Mouse (Mus musculus) heart, embryonic 13.5 days (tissue): ENCODE data around the gene Aldh3b1. TPM values are rescaled to one million over a fixed set of nuclear protein-coding genes. Genes with fewer than 3 reads are reported as not detected.

ENCODE experiments used
- ATAC-seq: fragments of 200-750 bp; cut with Nextera tagmentation; 2 replicates; pipeline ENCODE4 v1.8.0; 2017; ENCODE audit warnings: moderate TSS enrichment; ENCODE audit not compliant: insufficient number of reproducible peaks, low FRiP score, low TSS enrichment; ENCODE audit errors: extremely low read depth
- H3K27ac ChIP-seq: fragments of 300-500 bp; sonication (generic); replicated peaks from 2 replicates; pipeline ENCODE4 v1.5.1; 2015; ENCODE audit warnings: moderate library complexity, mild to moderate bottlenecking, inconsistent platforms
- H3K27me3 ChIP-seq: fragments of 300-500 bp; sonication (generic); replicated peaks from 2 replicates; pipeline ENCODE4 v1.6.1; 2015; ENCODE audit warnings: mild to moderate bottlenecking, inconsistent platforms
- H3K36me3 ChIP-seq: fragments of 300-500 bp; sonication (generic); 2 replicates; pipeline ENCODE4 v1.6.1; 2015; ENCODE audit warnings: mild to moderate bottlenecking, inconsistent platforms
- H3K4me1 ChIP-seq: fragments of 300-500 bp; sonication (generic); 2 replicates; pipeline ENCODE4 v1.6.1; 2015; ENCODE audit warnings: inconsistent platforms
- H3K4me2 ChIP-seq: fragments of 300-500 bp; sonication (generic); 2 replicates; pipeline ENCODE4 v1.6.1; 2015; ENCODE audit warnings: inconsistent platforms, mild to moderate bottlenecking, moderate library complexity
- H3K4me3 ChIP-seq: fragments of 300-500 bp; sonication (generic); 2 replicates; pipeline ENCODE4 v1.5.1; 2015; ENCODE audit warnings: moderate library complexity, mild to moderate bottlenecking, inconsistent platforms
- H3K9ac ChIP-seq: fragments of 300-500 bp; sonication (generic); 2 replicates; pipeline ENCODE4 v1.6.1; 2015; ENCODE audit warnings: inconsistent platforms, mild to moderate bottlenecking, moderate library complexity
- H3K9me3 ChIP-seq: fragments of 300-500 bp; sonication (generic); 2 replicates; pipeline ENCODE4 v1.6.1; 2016; ENCODE audit warnings: inconsistent platforms
- WGBS: fragments of 180-500 bp; shearing (Covaris S2); methylation state at CpG from one replicate; pipeline ENCODE4 v1.1.7; 2015; ENCODE audit warnings: mixed read lengths; 5-methylcytosine and 5-hydroxymethylcytosine counted together
- polyA plus RNA-seq: library from polyadenylated mRNA; unstranded; fragments of >200 nt; fragmentation: Nextera tagmentation; extraction: Ambion mirVana; gene quantifications from 2 replicates; pipeline ENCODE4 v1.2.1, GENCODE M21; 2015

Gene Aldh3b1
- polyA plus RNA-seq, 1 experiment from 2014 or later = 2.2 TPM

GRCm38 (mm10) chr19:3925859-3926258 is 3.7 kb downstream of the Aldh3b1 start:
- 77% methylated on average over 6 of the region's 6 CpGs for WGBS
- ATAC-seq = no peak
- H3K9ac ChIP-seq = no peak overlapping the region
- H3K27ac ChIP-seq = no peak overlapping the region
- H3K4me2 ChIP-seq = no peak overlapping the region
- no peaks in the 10 kb centered on the region for H3K36me3 ChIP-seq
- H3K27me3 ChIP-seq = no peaks in the 10 kb centered on the region
- no peak overlapping the region for H3K4me3 ChIP-seq
- H3K4me1 ChIP-seq = peaks cover 42% of the 10 kb centered on the region
- H3K9me3 ChIP-seq = no peaks in the 10 kb centered on the region

DNA sequence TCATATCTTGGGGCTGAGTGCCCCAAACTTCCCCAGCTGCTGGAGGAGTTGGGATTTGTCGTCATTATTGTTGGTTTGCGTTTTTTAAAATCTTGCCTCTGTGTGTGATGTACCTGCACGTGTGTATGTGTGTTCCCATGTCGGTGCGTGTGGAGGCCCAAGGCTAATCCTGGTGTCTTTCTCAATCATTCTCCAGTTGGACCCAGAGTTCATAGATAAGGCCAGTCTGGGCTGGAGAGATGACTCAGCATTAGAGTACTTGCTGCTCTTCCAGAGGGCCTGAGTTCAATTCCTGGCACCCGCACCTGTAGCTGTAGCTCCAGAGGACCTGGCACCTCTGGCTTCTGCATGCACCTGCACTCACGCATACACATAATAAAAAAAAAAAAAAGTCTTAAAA is 4.7 kb downstream of the Aldh3b1 start:
- Histone ChIP-seq H3K4me1 (peaks cover 32% of the 10 kb centered on the region), H3K4me2 (no peak overlapping the region), H3K27me3 (no peaks in the 10 kb centered on the region), H3K9ac (no peak overlapping the region), H3K27ac (no peak overlapping the region), H3K4me3 (no peak overlapping the region), H3K36me3 (no peaks in the 10 kb centered on the region), H3K9me3 (no peaks in the 10 kb centered on the region)
- 91% methylated on average over 7 of the region's 7 CpGs for WGBS
- no peak for ATAC-seq

- H3K27ac ChIP-seq = no peak overlapping the region
- no peak for ATAC-seq
- peaks cover 32% of the 10 kb centered on the region for H3K4me1 ChIP-seq
- 69% methylated on average over 8 of the region's 8 CpGs for WGBS
- no peaks in the 10 kb centered on the region for H3K27me3 ChIP-seq
- no peaks in the 10 kb centered on the region for H3K36me3 ChIP-seq
- H3K9me3 ChIP-seq = no peaks in the 10 kb centered on the region
- H3K9ac ChIP-seq = no peak overlapping the region; the same call in 1 of the 2 replicates
- H3K4me3 ChIP-seq = no peak overlapping the region
- no peak overlapping the region for H3K4me2 ChIP-seq
Measured at GRCm38 (mm10) chr19:3924190-3924589, 5.4 kb downstream of the Aldh3b1 start.

DNA sequence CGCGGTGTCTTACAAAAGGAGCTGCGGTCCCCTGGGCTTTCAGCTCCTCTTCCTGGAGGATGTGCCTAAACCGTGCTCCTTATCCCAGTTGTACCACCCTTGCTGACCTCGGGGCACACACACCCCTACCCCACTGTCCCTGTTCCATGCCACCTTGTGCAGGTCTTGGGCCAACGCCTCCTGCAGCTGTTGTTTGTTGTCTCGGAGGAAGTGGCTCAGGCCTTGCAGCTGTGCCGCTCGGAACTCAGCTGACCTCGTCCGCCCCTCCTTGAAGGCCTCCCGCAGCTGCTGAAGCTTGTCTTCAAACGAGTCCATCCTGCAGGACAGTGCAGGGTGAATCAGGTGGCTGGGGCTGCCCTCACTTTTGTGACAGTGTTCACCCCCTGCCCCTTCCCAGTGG is 6.0 kb downstream of the Aldh3b1 start:
- 61% methylated on average over 13 of the region's 13 CpGs for WGBS
- Histone ChIP-seq H3K27ac (peak overlapping the region; percentile 39; the same call in 1 of the 2 replicates), H3K9me3 (no peaks in the 10 kb centered on the region), H3K4me3 (no peak overlapping the region), H3K9ac (no peak overlapping the region), H3K36me3 (no peaks in the 10 kb centered on the region), H3K4me1 (peaks cover 27% of the 10 kb centered on the region), H3K27me3 (no peaks in the 10 kb centered on the region), H3K4me2 (no peak overlapping the region)
- no peak for ATAC-seq

- Histone ChIP-seq H3K4me1 (peaks cover 27% of the 10 kb centered on the region), H3K9ac (no peak overlapping the region), H3K27me3 (no peaks in the 10 kb centered on the region), H3K9me3 (no peaks in the 10 kb centered on the region), H3K36me3 (no peaks in the 10 kb centered on the region), H3K4me2 (no peak overlapping the region), H3K4me3 (no peak overlapping the region), H3K27ac (peak overlapping the region; percentile 39; the same call in 1 of the 2 replicates)
- WGBS = 53% methylated on average over 10 of the region's 10 CpGs
- ATAC-seq = no peak
Measured at GRCm38 (mm10) chr19:3922661-3923371, 6.8 kb downstream of the Aldh3b1 start.

GRCm38 (mm10) chr19:3919928-3920327 is 9.7 kb downstream of the Aldh3b1 start:
- Histone ChIP-seq H3K9ac (no peak overlapping the region), H3K9me3 (no peaks in the 10 kb centered on the region), H3K27me3 (no peaks in the 10 kb centered on the region), H3K4me3 (no peak overlapping the region), H3K36me3 (no peaks in the 10 kb centered on the region), H3K4me2 (no peak overlapping the region), H3K4me1 (peaks cover 18% of the 10 kb centered on the region), H3K27ac (no peak overlapping the region)
- ATAC-seq = no peak

- H3K9me3 ChIP-seq = no peaks in the 10 kb centered on the region
- no peaks in the 10 kb centered on the region for H3K27me3 ChIP-seq
- H3K4me3 ChIP-seq = no peak overlapping the region
- no peak for ATAC-seq
- H3K4me1 ChIP-seq = peaks cover 23% of the 10 kb centered on the region
- no peaks in the 10 kb centered on the region for H3K36me3 ChIP-seq
- H3K27ac ChIP-seq = no peak overlapping the region
- no peak overlapping the region for H3K4me2 ChIP-seq
- WGBS = 69% methylated on average over 11 of the region's 11 CpGs
- H3K9ac ChIP-seq = no peak overlapping the region
Measured at GRCm38 (mm10) chr19:3916727-3917126, 12.9 kb downstream of the Aldh3b1 start.

DNA sequence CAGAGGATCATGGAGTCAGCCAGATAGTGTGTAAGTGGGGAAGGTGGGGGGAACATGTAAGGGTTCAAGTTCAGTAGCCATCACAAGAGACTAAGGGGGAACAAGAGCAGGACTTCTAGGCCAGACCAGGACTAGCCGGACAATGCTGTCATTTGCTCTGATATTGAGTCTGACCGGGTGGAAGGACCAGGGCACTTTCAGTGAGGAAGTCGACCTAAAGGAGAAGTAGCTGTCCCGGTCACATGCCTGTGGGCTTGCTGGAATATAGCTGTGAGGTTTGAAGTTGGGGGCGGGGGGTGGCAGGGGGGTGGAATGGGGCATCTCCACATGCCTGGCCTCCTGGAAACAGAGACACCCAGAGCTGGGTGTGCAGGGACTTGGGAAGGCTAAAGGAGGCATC is 15.1 kb downstream of the Aldh3b1 start:
- Histone ChIP-seq H3K27me3 (no peaks in the 10 kb centered on the region), H3K4me3 (no peak overlapping the region), H3K4me2 (no peak overlapping the region), H3K9ac (no peak overlapping the region), H3K4me1 (peaks cover 26% of the 10 kb centered on the region), H3K27ac (no peak overlapping the region), H3K9me3 (no peaks in the 10 kb centered on the region), H3K36me3 (peaks cover 19% of the 10 kb centered on the region)
- WGBS = 78% methylated on average over 5 of the region's 5 CpGs
- no peak for ATAC-seq

DNA sequence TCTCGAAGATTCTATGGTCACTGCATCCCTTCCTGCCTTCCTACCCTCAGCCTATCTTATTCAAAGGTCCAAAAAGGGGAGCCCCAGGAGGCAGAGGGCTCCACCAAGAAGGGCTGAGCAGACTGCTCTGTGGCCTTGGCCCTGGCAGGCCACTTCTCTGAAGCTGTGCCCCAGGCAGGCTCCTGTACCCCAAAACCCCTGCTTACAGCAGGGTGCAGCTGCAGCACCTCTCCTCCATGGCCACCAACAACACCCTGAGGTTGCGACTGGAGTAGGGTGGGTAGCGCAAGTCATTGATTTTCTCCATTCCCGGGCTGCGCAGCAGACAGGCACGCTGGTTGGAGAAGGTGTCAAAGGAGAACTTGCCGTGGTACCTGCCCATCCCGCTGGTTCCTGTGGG is 15.9 kb downstream of the Aldh3b1 start:
- ATAC-seq = no peak
- Histone ChIP-seq H3K27ac (peak overlapping the region; percentile 75), H3K9me3 (no peaks in the 10 kb centered on the region), H3K4me1 (peaks cover 21% of the 10 kb centered on the region), H3K4me2 (peak overlapping the region; percentile 79), H3K9ac (peak overlapping the region; percentile 72), H3K36me3 (peaks cover 27% of the 10 kb centered on the region), H3K4me3 (peak overlapping the region; percentile 86), H3K27me3 (no peaks in the 10 kb centered on the region)
- WGBS = 83% methylated on average over 8 of the region's 8 CpGs

GRCm38 (mm10) chr19:3912337-3913204 is 17.0 kb downstream of the Aldh3b1 start, which contains the start of gene Ndufs8:
TSS of gene Ndufs8 (minus strand) at chr19:3912774.
- Histone ChIP-seq H3K9ac (peak within 1 kb of the TSS; percentile 86), H3K4me1 (peaks cover 24% of the 10 kb centered on the region), H3K9me3 (no peaks in the 10 kb centered on the region), H3K4me2 (peak within 1 kb of the TSS; percentile 79), H3K4me3 (peak within 1 kb of the TSS; percentile 86), H3K27ac (peak within 1 kb of the TSS; percentile 84), H3K27me3 (no peaks in the 10 kb centered on the region), H3K36me3 (peaks cover 35% of the 10 kb centered on the region)
- WGBS = under 1% methylated on average over 43 of the region's 43 CpGs
- ATAC-seq = peak; percentile 96

- no peaks in the 10 kb centered on the region for H3K9me3 ChIP-seq
- ATAC-seq = no peak
- peaks cover 44% of the 10 kb centered on the region for H3K4me1 ChIP-seq
- H3K9ac ChIP-seq = no peak overlapping the region
- no peaks in the 10 kb centered on the region for H3K27me3 ChIP-seq
- H3K4me3 ChIP-seq = no peak overlapping the region
- 79% methylated on average over 5 of the region's 5 CpGs for WGBS
- H3K4me2 ChIP-seq = no peak overlapping the region
- H3K36me3 ChIP-seq = peaks cover 35% of the 10 kb centered on the region
- H3K27ac ChIP-seq = no peak overlapping the region
Measured at GRCm38 (mm10) chr19:3910206-3910605, 19.4 kb downstream of the Aldh3b1 start.
